Mouse (Mus musculus): ENCODE measurements around the gene Plcl2. TPM values are rescaled to one million over a fixed set of nuclear protein-coding genes. Genes with fewer than 3 reads are reported as not detected.

Plcl2 gene
- polyA plus RNA-seq, 1 experiment = 11.4 TPM

DNA sequence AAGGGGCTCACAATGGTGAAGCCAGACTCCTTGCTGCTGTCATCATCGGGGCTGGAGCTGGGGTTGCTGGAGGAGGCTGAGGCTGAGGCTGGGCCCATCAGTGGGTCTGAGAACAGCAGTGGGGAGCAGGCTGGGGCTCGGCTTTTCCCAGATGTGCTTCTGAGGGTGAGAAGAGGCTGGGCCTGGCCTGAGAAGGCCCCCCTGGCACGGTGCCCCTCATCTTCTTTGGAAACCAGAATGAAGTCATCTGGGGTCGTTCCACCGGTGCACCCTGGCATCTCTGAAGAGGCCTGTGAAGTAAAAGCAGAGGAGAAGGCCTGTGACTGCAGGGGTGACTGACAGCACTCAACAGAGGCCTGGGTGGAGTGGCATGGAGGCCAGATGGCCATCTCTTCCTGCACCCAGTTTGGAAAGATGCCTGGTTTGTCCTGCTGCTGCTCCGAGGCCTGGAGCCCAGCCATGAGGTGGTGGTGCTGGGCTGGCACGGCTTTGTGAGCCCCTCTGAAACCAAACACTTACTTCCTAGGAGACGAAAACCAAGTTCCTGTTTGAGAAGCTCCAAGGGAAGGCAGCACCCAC is 226.8 kb downstream of the Plcl2 start:
- no peaks in the 10 kb centered on the region for H3K36me3 ChIP-seq (ENCODE audit: control insufficient read depth, insufficient read depth, low read length)
- peaks cover 31% of the 10 kb centered on the region for H3K4me1 ChIP-seq (replicated peaks; ENCODE audit: control insufficient read depth, insufficient read depth, low read length)
- no peak overlapping the region for H3K4me3 ChIP-seq (ENCODE audit: control insufficient read depth, insufficient read depth, low read length)
- no peaks in the 10 kb centered on the region for H3K27me3 ChIP-seq (ENCODE audit: control insufficient read depth, insufficient read depth, low read length)
- TF ChIP-seq CTCF (IDR thresholded peaks at IDR 0.05; ENCODE audit: borderline replicate concordance, control insufficient read depth, extremely low read depth, insufficient read depth, low read length, poor library complexity) = no peak
- TF ChIP-seq POLR2A (IDR thresholded peaks at IDR 0.05; ENCODE audit: control insufficient read depth, extremely low read depth, insufficient read depth, low read length, poor library complexity) = no peak
- WGBS = 35% methylated on average over 8 of the region's 8 CpGs
- H3K27ac ChIP-seq (ENCODE audit: control insufficient read depth, insufficient read depth, low read length) = no peak overlapping the region
- DNase-seq = no peak

DNA sequence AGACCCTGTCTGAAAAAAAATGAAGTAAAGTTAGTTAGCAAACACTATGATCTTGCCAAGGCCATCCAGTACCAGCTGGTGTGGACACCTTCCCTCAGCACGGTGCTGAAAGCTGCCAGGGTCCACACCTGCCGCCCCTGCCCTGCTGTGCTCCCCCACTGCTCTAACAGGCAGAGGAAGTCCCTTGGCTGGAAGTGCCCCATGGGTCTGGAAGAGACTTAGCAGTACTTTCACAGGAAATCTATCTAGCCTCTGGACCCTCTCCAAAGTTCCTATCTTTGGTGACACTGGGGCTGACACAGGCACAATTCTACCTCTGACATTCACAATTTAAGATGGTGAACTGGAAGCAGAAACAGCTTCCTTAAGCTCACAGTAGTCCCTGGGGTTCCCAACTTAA is 227.9 kb downstream of the Plcl2 start:
- no peak for TF ChIP-seq POLR2A (IDR thresholded peaks at IDR 0.05; ENCODE audit: control insufficient read depth, extremely low read depth, insufficient read depth, low read length, poor library complexity)
- TF ChIP-seq CTCF (IDR thresholded peaks at IDR 0.05; ENCODE audit: borderline replicate concordance, control insufficient read depth, extremely low read depth, insufficient read depth, low read length, poor library complexity) = no peak
- Histone ChIP-seq H3K4me1 (replicated peaks; ENCODE audit: control insufficient read depth, insufficient read depth, low read length) (peaks cover 22% of the 10 kb centered on the region), H3K4me3 (ENCODE audit: control insufficient read depth, insufficient read depth, low read length) (no peak overlapping the region), H3K27ac (ENCODE audit: control insufficient read depth, insufficient read depth, low read length) (no peak overlapping the region), H3K27me3 (ENCODE audit: control insufficient read depth, insufficient read depth, low read length) (no peaks in the 10 kb centered on the region), H3K36me3 (ENCODE audit: control insufficient read depth, insufficient read depth, low read length) (no peaks in the 10 kb centered on the region)
- WGBS = 50% methylated on average over 2 of the region's 2 CpGs
- no peak for DNase-seq

Other genes starting within 250 kb of the Plcl2 start
- gene Dazl, start 215.8 kb upstream of the Plcl2 start, polyA plus RNA-seq (2012; rRNA removed) = 0.05 and 0.06 TPM in 2 replicates